Mouse (Mus musculus) megakaryocyte, embryonic 14.5 days (primary cell): Measurements from ENCODE around the gene Rps3a1. TPM values are rescaled to one million over a fixed set of nuclear protein-coding genes. Genes with fewer than 3 reads are reported as not detected.

Experiments
- H3K27me3 ChIP-seq: replicated peaks from 2 replicates; pipeline ENCODE3; 2012; ENCODE audit warnings: inconsistent platforms
- H3K36me3 ChIP-seq: replicated peaks from 2 replicates; pipeline ENCODE3; 2012; ENCODE audit warnings: low read length, inconsistent platforms, mixed read lengths
- H3K4me1 ChIP-seq: 2 replicates; pipeline ENCODE4 v1.6.1; 2012; ENCODE audit warnings: inconsistent platforms
- H3K4me3 ChIP-seq: replicated peaks from 2 replicates; pipeline ENCODE3; 2012; ENCODE audit warnings: moderate library complexity, mild to moderate bottlenecking, inconsistent platforms
- H3K9me3 ChIP-seq: 2 replicates; pipeline ENCODE4 v1.6.1; 2012; ENCODE audit warnings: inconsistent platforms
- FLI1 ChIP-seq: IDR thresholded peaks from 2 replicates; pipeline ENCODE4 v1.6.1; 2012; ENCODE audit warnings: low read length, inconsistent platforms, mixed read lengths
- GATA1 ChIP-seq: IDR thresholded peaks from 3 replicates; pipeline ENCODE4 v1.6.1; 2012; ENCODE audit warnings: mixed read lengths, low read length, inconsistent platforms, borderline replicate concordance
- polyA plus RNA-seq: library from polyadenylated mRNA; stranded (reverse); fragments of >175 nt; gene quantifications from 2 replicates; pipeline ENCODE4 v1.2.3, GENCODE M21; 2012; ENCODE audit warnings: low replicate concordance; ENCODE audit not compliant: insufficient read depth

The Rps3a1 gene
- 14.5 and 291 TPM in 2 replicates for polyA plus RNA-seq

DNA sequence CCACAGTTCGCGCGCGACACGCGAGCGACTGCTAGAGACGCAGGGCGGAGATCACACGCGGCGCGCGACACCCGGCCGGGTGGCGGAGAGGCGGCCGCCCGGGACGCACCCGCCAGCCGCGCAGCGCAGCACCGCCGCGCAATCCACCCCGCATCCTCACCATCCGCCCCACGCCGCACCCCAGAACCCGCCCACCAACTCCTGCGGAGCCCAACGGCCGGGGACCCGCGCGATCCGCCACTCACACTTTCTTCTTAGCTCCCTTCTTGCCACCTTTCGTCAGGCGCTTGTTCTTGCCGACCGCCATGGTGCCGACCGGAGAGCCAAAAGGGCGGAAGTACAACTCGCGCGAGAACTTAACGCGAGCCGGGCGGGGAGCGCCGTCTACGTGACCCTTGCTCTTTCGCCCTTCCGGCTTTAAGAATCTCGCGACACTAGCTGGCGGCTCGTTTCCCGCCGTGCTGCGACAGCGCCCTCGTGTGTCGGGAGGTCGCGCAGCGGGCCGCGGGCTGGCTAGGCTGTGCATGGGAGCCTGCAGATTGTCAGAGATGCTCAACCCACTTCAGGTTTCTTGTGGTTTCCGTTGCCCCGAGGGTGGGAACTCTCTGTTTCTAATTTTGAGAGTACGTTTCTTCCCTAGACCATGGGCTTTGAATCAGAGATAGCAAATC, at the start of gene Rps3a1:
TSS of gene Rps3a1 (minus strand) at position 440 of the 671 bp plus-strand sequence.
- Histone ChIP-seq H3K27me3 (peaks cover 2% of the 10 kb centered on the region), H3K4me1 (peaks cover 33% of the 10 kb centered on the region), H3K4me3 (peak within 1 kb of the TSS; percentile 99), H3K9me3 (0 out of 2 replicates have a peak, but pooled peaks cover 4% of the 10 kb centered on the region), H3K36me3 (peaks cover 39% of the 10 kb centered on the region)
- peak; percentile 44; the same call in 1 of the 2 replicates for TF ChIP-seq FLI1
- no peak for TF ChIP-seq GATA1

DNA sequence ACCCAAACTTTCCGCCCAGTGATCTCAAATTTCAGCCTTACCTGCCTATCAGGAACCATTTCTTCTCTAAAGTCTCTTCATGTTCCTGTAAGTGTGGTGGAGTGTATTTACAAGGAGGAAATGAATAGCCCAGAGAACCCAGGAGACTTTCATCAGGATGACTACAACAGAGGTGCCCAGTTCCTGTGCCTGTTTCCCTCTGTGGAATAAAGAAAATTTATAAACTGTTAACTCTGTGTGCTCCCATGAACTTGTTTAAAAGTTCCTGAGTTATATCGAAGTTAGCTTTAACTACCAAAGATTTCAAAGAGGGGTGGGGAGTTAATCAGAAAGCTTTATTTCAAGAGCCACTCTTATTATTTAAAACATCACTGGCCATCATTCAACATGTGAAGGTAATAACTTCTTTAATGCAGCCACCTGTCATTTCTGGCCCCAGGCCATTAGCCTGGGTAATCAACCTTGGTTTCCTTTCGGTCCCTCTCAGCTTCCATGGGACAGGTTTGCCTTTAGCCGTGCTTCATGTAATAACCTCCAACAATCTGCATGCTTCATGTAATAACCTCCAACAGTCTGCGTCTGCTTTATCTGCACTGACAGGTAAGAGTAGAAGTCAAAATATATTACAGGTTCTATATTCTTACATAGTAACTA, 45.4 kb upstream of the Rps3a1 start:
- Histone ChIP-seq H3K36me3 (no peaks in the 10 kb centered on the region), H3K4me3 (no peak overlapping the region), H3K4me1 (peaks cover 6% of the 10 kb centered on the region; the same call in 1 of the 2 replicates), H3K27me3 (no peaks in the 10 kb centered on the region), H3K9me3 (no peaks in the 10 kb centered on the region)
- no peak for TF ChIP-seq FLI1
- TF ChIP-seq GATA1 = no peak

DNA sequence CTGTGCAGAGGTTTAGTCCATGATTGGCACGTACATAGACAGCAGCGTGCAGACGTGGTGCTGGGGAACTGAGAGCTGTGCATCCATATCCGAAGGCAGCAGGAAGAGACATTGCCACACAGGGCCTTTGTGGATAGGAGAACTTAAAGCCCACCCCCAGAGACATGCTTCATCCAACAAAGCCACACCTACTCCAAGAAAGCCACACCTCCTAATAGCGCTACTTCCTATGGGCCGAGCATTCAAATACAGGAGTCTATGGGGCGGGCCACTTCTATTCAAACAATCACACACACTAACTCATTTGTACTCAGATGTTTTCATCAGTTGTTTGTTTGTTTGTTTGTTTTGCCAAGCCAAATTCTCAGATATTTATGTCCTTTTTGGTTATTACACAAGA, 42.0 kb upstream of the Rps3a1 start:
- H3K4me1 ChIP-seq = peaks cover 17% of the 10 kb centered on the region
- H3K9me3 ChIP-seq = no peaks in the 10 kb centered on the region
- no peak overlapping the region for H3K4me3 ChIP-seq

DNA sequence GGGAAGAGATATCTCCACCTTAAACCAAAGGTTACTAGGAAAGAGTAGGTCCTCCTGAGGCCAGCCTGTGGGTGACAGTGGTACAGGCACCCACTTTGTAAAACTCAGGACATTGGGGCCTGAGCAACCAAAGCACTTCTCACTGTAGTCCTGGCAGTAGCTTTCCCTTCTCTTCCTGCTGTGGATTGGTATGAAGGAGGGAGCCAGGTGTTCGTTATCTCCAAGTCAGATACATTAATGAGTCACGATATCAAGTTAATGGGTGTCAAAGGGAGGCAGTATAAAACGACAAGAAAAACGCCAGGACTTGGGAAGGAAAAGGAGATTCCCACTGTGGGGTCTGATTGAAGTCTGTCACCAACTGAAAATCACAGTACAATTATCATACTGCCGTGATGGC, 38.6 kb upstream of the Rps3a1 start:
- Histone ChIP-seq H3K36me3 (no peaks in the 10 kb centered on the region), H3K4me3 (no peak overlapping the region), H3K27me3 (no peaks in the 10 kb centered on the region), H3K9me3 (no peaks in the 10 kb centered on the region), H3K4me1 (peaks cover 17% of the 10 kb centered on the region)
- TF ChIP-seq FLI1 (no peak), GATA1 (no peak)

More for the DNA sequence above, 42.0 kb upstream of the Rps3a1 start:
- TF ChIP-seq GATA1 (no peak), FLI1 (no peak)
- Histone ChIP-seq H3K36me3 (no peaks in the 10 kb centered on the region), H3K27me3 (no peaks in the 10 kb centered on the region)

DNA sequence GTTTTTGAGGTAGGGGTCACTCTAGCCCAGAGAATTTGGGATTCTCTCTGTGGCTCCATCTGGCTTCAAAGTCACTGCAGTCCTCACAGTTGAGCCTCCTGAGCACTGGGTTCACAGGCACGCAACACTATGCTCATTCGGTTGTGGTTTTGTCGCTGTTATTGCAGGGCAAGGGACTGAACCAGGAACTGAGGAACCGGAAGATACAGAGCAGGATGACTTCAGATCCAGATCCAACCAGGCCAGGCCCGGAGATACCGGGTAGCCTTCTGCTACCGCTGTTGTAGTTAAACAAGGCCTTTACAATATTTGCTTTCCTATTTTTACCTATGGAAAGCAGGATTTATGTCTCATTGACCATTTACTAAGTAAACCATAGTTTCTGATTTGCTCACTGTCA, 37.2 kb upstream of the Rps3a1 start:
- no peak overlapping the region for H3K4me3 ChIP-seq
- no peaks in the 10 kb centered on the region for H3K9me3 ChIP-seq
- H3K27me3 ChIP-seq = no peaks in the 10 kb centered on the region
- TF ChIP-seq GATA1 (no peak), FLI1 (no peak)
- no peaks in the 10 kb centered on the region for H3K36me3 ChIP-seq
- H3K4me1 ChIP-seq = peaks cover 27% of the 10 kb centered on the region

DNA sequence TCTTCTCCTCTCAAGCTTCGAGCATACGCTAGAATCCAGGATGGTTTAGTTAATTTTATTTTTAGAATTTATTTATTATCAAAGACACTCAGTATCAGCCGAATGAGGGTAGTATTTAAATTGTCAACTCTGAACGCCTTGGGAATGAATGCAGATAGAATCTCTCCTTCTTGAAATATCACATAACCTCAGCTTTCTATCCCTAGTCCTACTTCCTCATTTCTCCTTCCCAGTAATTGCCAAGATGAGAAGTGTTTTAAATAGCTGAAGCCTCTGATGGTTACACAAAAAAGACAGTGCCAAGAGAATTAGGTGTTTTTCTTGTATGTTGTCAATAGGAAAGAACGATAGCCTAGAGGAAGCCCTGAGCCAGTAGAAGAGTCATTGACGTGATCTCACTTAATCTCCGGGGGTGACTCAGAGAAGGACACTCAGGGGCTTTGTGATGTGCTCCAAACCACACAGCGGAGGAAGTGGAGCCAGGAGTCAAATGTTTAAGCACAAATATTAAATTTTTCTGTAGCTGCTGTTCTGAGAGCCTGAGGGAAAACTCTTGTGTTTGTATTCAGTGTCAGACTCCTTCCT, 26.4 kb upstream of the Rps3a1 start:
- TF ChIP-seq GATA1 (no peak), FLI1 (no peak)
- Histone ChIP-seq H3K9me3 (no peaks in the 10 kb centered on the region), H3K27me3 (peaks cover 8% of the 10 kb centered on the region), H3K4me3 (no peak overlapping the region), H3K36me3 (no peaks in the 10 kb centered on the region), H3K4me1 (peaks cover 18% of the 10 kb centered on the region)

DNA sequence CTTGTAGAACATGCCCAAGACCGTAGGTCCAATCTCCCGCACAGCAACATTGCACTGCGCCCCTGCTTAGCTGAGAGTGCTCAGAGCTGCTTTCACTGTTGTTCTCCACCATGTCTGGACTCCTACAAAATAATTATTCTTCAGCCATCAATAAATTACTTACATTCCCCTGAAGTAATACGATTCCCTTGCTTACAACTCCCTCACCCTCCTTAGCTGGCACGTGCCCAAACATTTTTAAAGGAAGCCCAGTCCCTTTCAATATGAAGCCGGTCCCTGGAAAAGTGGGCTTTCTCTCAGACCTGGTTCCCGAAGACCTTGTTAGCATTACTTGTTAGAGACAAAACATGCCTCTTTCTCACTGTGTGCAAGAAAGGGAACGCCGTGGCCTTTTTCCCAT, 7.0 kb upstream of the Rps3a1 start:
- peaks cover 2% of the 10 kb centered on the region for H3K27me3 ChIP-seq
- H3K36me3 ChIP-seq = no peaks in the 10 kb centered on the region
- H3K9me3 ChIP-seq = 0 out of 2 replicates have a peak, but pooled peaks cover 4% of the 10 kb centered on the region
- TF ChIP-seq GATA1 = no peak
- TF ChIP-seq FLI1 = no peak
- no peak overlapping the region for H3K4me3 ChIP-seq
- H3K4me1 ChIP-seq = 0 out of 2 replicates have a peak, but pooled peaks cover 3% of the 10 kb centered on the region

DNA sequence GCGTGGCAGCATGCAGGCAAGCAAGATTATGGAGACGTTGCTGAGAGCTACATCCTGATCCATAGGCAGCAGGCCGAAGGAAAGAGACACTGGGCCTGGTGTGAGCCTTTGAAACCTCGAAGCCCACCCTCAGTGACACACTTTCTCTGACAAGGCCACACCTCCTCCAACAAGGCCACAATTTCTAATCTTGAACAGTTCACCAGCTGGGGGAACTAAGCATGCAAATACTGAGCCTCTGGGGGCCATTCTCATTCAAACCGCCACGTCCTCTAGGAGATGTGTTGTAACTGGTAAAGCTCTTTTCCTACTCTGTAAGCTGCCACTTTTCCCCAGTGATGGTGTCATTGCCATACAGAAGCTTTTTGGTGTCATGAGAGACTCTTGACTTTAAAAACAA, 6.6 kb upstream of the Rps3a1 start:
- TF ChIP-seq GATA1 (no peak), FLI1 (no peak)
- H3K9me3 ChIP-seq = 0 out of 2 replicates have a peak, but pooled peaks cover 4% of the 10 kb centered on the region
- H3K27me3 ChIP-seq = peaks cover 2% of the 10 kb centered on the region
- H3K36me3 ChIP-seq = no peaks in the 10 kb centered on the region
- no peak overlapping the region for H3K4me3 ChIP-seq
- 0 out of 2 replicates have a peak, but pooled peaks cover 3% of the 10 kb centered on the region for H3K4me1 ChIP-seq

DNA sequence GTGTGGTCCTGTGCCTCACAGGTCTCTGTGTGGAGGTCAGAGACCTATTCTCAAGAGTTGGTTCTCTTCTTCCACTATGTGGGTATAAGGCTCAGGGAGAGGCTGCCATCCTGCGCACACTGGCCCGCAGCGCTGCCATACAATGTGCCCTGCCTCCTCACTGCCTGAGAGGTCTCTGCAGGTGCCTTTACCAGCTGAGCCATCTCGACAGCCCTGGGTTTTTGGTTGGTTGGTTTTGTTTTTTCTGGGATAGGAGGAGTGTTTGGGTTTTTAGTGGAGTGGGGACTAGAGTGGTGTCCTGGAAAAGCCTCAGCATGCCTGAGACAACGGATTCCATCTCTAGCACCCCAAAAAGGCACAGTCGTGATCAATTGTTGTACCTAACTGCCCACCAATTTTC, 841 bp upstream of the Rps3a1 start:
- Histone ChIP-seq H3K4me3 (peak overlapping the region; percentile 50), H3K4me1 (peaks cover 31% of the 10 kb centered on the region), H3K27me3 (peaks cover 2% of the 10 kb centered on the region), H3K36me3 (peaks cover 29% of the 10 kb centered on the region), H3K9me3 (0 out of 2 replicates have a peak, but pooled peaks cover 4% of the 10 kb centered on the region)
- no peak for TF ChIP-seq FLI1
- no peak for TF ChIP-seq GATA1
